Mouse (Mus musculus) gastrocnemius, postnatal 14 days (tissue): ENCODE data around the gene Axl. TPM values are rescaled to one million over a fixed set of nuclear protein-coding genes. Genes with fewer than 3 reads are reported as not detected.
A peak's percentile ranks its signal among the peaks of the same experiment; 100 is the strongest.
"Not testable (repeated sequence)": the region's sequence is repeated elsewhere in the genome, so short reads cannot be mapped to it uniquely, and the experiment has no call there.

ENCODE experiments used
- DNase-seq: peaks from one replicate; pipeline ENCODE4 v3.0.0; 2021; ENCODE audit warnings: mixed read lengths
- intact Hi-C: fragments of 180-260 bp; cut with DNase I; formaldehyde crosslinking; loops from one replicate; pipeline ENCODE4 v1.15.1; 2025; ENCODE audit warnings: low total_unique reads
- total RNA-seq, 2 experiments: library from RNA; stranded (reverse); gene quantifications; 2 replicates each; pipeline ENCODE4 v1.2.3; 2021

Axl gene
- total RNA-seq, 2 experiments from 2014 or later, result 68.6 to 82.2 TPM

GRCm38 (mm10) chr7:25761354-25761753 lies 27.2 kb downstream of the Axl start:
- intact Hi-C loops, result no loop called here
- DNase-seq, result no peak

GRCm38 (mm10) chr7:25756011-25756410 lies 32.5 kb downstream of the Axl start:
- intact Hi-C loops, result loop anchor here (2.0 kb wide), 1 partner anchor 49 kb away; no protein-coding TSS in a partner anchor
- peak; percentile 93 for DNase-seq

- intact Hi-C loops, result no loop called here
- peak; percentile 53 for DNase-seq
These were observed 33.1 kb downstream of the Axl start for GRCm38 (mm10) chr7:25755468-25755833.

DNA sequence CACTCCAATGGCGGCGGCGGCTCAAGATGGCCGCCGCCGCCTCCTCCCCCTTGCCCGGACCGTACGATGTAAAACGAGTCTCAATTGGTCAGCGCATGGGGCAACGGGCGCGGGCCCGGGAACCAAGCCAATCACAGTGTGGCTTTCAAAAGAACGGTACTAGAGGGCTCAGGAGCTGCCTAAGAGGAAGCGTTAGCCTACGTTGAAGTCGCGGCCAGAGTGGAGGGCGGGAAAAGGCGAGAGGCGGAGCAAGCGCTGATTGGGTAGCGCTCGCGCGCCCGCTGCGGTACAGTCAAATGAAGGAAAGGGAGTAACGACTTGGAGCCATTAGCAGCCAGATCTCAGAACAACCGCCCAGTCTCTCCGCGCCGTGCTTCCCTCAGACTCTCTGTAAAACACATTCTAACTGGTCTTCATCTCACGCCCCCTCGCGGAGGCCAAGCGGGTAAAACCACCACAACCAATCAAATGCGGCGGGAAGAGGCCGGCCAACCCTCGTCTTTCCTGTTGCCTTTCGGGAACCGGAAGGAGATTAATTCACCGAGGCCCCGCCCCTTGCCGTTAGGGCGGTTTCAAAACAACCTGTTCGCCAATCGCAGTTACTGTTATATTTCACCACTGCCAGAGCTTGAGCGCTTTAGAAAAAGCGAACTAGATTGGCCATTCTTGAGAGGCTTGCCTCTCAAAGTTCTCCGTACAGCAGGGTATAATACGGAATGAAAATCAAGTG lies 33.6 kb downstream of the Axl start, which contains the start of gene Hnrnpul1:
Gene Hnrnpul1, minus strand, starts transcription at position 20 of the 730 bp plus-strand sequence.
- DNase-seq, result peak; percentile 98
- intact Hi-C loops, result no loop called here

- no peak for DNase-seq
- intact Hi-C loops, result no loop called here
These were observed 34.1 kb downstream of the Axl start for GRCm38 (mm10) chr7:25754439-25754737.

DNA sequence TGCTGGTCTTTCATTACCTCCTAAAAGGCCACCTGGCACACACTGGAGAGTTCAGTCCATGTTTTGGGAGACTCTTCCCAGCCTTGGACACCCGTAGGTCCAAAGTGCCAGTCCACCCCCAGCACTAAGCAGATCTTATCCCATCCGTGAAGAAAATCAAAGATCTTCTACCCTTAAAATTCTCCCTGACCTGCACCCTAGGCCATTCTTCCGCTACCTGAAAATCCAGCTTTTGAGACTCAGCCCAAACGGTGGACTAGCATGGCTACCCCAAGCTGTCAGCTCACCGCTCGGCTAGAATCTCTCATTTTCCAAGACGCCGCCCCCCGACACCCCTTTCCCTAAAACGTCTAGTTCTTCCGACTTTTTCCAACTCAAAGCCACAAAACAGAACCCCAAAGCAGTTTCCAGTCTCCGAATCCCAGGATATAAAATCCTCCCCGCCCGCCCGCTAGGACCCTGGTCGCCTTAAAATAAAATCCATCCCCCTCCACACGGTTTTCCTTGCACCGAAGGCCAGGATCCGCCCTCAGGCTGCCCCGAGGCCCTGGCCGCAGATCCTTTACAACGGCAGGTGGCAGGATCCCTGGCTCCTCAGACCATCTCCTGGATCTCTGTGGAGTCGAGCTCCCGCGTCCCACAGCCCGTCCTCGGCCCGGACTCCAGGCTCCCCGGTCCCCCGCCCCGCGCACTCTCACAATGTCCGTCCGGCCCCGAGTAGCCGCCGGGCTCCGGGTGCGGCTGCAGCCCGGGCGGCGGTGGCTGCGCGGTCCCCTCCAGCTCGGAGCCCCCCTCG lies 34.7 kb downstream of the Axl start:
- intact Hi-C loops, result no loop called here
- DNase-seq, result peak; percentile 58

DNA sequence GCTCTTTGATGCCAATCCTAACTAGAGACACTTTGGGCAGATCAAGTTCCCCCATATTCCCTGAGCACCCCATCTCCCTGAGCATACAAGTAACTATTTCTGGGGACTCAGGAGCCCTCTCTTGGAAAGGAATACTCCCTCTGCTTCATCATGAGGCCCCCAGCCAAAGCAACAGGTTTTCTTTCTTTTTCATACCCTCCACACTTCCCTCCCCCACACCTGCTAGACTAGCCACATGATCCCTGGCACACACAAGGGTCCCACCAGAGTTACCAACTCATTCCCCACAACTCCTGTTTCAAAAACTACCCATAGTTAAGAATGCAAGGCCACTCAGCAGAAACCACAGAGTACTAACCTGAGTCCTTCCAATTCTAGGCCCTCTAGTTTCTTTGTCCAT lies 35.4 kb downstream of the Axl start:
- DNase-seq, result no peak
- intact Hi-C loops, result no loop called here

- DNase-seq, result no peak
- intact Hi-C loops, result no loop called here
These were observed 41.7 kb downstream of the Axl start for GRCm38 (mm10) chr7:25746844-25747243.

DNA sequence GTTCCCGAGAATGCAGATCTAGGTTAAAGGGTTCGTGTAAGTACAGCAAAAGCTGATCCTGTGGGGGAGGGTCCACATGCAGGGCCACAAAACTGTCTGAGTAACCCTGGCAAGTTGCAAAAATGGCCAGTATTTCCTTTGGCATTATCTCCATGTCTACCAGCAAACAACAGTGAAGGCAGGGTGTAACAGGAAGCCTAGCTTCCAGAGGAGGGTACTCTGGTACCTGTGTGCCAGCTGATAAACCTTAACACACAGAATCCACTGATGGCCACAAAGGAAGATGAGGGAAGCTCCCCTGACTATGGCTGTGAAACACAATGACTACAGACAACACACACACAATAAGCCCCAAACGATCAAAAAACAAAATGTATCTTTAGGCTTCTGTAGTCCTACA lies 50.2 kb downstream of the Axl start:
- DNase-seq, result no peak
- intact Hi-C loops, result no loop called here

DNA sequence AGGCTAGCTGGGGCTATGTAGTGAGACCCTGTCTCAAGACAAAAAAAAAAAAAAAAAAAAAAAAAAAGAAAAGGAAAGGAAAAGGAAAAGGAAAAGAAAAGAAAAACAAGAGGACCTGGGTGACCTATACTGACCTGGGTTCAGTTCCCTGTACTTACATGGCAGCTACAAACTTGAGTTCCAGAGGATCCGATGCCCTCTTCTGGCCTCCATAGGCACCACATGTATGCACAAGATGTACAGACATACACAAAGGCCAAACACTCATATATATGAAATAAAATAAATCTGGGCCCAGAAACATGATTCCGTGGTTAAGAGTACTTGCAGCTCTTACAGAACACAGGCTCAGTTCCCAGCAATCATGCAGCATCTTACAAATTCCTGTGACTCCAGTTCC lies 51.6 kb downstream of the Axl start:
- no peak for DNase-seq
- intact Hi-C loops, result no loop called here

- DNase-seq, result no peak
These were observed 53.5 kb downstream of the Axl start for GRCm38 (mm10) chr7:25734991-25735390.

GRCm38 (mm10) chr7:25731294-25732055 lies 57.0 kb downstream of the Axl start:
- intact Hi-C loops, result no loop called here
- no peak for DNase-seq

More at GRCm38 (mm10) chr7:25734991-25735390, 53.5 kb downstream of the Axl start:
- intact Hi-C loops, result no loop called here

- peak; percentile 66 for DNase-seq
- intact Hi-C loops, result no loop called here
These were observed 58.6 kb downstream of the Axl start for GRCm38 (mm10) chr7:25729862-25730261.

- intact Hi-C loops, result no loop called here
- no peak for DNase-seq
These were observed 59.1 kb downstream of the Axl start for GRCm38 (mm10) chr7:25729396-25729795.

GRCm38 (mm10) chr7:25727800-25728199 lies 60.7 kb downstream of the Axl start:
- intact Hi-C loops, result no loop called here
- no peak for DNase-seq

DNA sequence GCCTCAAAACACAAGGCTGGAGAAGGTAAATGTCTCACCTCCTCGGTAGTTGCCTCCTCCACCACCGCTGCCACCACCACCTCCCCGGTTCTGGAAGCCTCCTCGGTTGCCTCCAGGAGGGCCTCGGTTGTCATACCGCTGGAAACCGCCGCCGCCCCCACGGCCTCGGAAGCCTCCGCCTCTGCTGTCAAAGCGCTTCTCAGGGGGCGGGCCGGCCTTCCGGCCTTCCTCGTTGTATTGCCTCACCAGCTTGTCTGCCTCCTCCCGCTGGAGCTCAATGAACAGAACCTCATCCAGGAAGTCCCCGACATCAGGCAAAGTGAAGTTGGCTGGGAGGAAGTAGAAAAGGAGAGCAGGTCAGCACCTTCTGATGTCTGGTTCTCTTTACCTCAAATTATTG lies 62.6 kb downstream of the Axl start:
- DNase-seq, result no peak
- intact Hi-C loops, result no loop called here

DNA sequence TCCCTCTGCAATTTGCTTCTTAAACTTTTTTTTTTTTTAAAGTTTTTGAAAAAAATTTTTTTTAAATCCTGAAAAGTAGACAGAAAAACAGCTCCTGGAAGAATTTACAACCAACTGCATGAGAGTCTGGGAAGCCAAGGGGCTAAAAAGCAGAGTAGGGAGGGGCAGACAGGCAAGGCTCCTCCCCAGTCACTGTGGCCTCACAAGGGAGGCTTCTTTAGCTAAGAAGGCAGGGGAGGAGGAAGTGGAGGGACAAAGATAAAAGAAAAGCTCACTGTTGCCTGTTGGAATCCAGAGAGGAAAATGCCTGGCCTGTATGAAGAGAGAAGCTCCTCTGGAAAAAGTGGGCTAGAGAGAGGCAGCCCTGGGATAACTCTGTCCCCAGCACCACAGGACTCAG lies 66.7 kb downstream of the Axl start:
- DNase-seq, intact Hi-C loops: not testable (repeated sequence)

DNA sequence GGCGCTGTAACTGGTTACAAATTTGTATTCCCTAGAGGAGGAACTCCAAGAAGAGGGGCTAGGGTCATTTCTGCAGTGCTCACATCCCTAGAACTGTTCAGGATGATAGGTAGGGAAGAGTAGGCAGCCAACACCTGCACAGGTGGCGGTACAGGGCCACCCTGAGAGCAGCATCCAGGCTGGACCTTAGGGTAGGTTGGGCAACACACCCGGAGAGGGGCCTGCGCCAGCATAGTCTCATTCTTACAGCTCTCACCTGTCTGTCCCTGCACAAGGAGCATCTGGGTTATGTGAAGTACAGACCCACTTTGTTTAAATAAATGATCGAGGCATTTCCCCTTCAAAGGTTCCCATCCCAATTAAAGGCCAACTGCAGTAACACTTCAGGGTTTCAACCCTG lies 67.7 kb downstream of the Axl start:
- no peak for DNase-seq
- intact Hi-C loops, result no loop called here

DNA sequence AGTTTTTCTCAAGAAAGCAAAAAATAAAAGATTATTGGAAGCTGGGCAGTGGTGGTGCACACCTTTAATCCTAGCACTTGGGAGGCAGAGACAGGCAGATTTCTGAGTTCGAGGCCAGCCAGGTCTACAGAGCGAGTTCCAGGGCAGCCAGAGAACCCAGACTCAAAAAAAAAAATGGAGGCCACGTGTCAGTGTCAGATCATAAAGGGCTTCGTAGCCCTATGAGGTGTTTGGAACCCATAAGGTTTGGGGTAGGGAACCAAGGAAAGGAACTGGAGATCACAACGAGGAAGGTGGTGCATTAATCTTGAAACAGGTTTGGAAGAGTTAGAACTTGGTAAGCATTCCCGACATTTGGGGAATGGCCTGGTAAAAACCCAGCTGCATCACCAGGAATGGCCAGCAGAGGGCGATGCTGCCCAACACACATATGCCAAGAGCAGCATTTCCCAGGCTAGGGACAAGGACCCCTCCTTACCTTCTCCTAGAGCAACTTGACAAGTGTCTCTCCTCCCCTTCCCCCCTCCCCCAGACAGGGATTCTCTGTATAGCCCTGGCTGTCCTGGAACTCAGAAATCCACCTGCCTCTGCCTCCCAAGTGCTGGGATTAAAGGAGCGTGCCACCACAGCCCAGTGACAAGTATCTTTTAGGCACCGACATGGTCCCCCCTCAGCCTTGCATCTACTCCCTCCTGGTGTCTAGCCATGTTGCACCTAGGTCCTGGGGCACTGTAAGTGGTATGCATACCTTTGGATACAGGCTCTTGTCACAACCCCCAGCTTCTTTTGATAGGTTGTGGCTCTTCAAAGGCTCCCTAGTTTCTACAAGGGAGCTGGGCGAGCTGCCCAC lies 68.5 kb downstream of the Axl start:
- intact Hi-C loops, result no loop called here
- DNase-seq, result peak; percentile 57
